ENCODE assay signal across 7 mouse cellular contexts in genomic region chrX:103980036-103980435, GRCm38 (mm10). TPM values are rescaled to one million over a fixed set of nuclear protein-coding genes. Genes with fewer than 3 reads are reported as not detected.
DNase-seq lines count a peak whose midpoint lies in the region; ATAC-seq and TF ChIP-seq lines count a peak whose summit lies in the region.

No protein-coding gene starts in this region.

- peak overlapping the region; percentile 47 for H3K4me2 ChIP-seq in embryonic facial prominence, embryonic 12.5 days (replicated peaks)
- H3K4me2 ChIP-seq in limb, embryonic 13.5 days (replicated peaks), result peak overlapping the region; percentile 61
- peak overlapping the region; percentile 42 for H3K4me2 ChIP-seq in midbrain, postnatal 0 days (ENCODE audit: low read depth, low read length, poor library complexity, severe bottlenecking)

- peak overlapping the region; percentile 90; the same call in 1 of the 2 replicates for H3K27ac ChIP-seq in embryonic facial prominence, embryonic 12.5 days
- H3K27ac ChIP-seq in hindbrain, embryonic 10.5 days, result peak overlapping the region; percentile 94
- peak overlapping the region; percentile 93 for H3K27ac ChIP-seq in limb, embryonic 13.5 days
- peak overlapping the region; percentile 94 for H3K27ac ChIP-seq in midbrain, postnatal 0 days (ENCODE audit: low read depth, low read length)

- peaks cover 12% of the 10 kb centered on the region for H3K36me3 ChIP-seq in G1E (replicated peaks)
- H3K36me3 ChIP-seq in embryonic facial prominence, embryonic 12.5 days, result peaks cover 3% of the 10 kb centered on the region; the same call in 1 of the 2 replicates
- H3K36me3 ChIP-seq in hindbrain, embryonic 10.5 days, result peaks cover 38% of the 10 kb centered on the region
- peaks cover 10% of the 10 kb centered on the region for H3K36me3 ChIP-seq in limb, embryonic 13.5 days
- no peaks in the 10 kb centered on the region for H3K36me3 ChIP-seq in midbrain, postnatal 0 days (ENCODE audit: insufficient read depth, low read length)

- ATAC-seq in G1E (ENCODE audit: extremely low read depth, insufficient number of reproducible peaks, low FRiP score, poor library complexity, severe bottlenecking), result no peak
- ATAC-seq in embryonic facial prominence, embryonic 12.5 days (ENCODE audit: insufficient number of reproducible peaks, insufficient read depth, low FRiP score, low TSS enrichment), result no peak
- ATAC-seq in limb, embryonic 13.5 days (ENCODE audit: low FRiP score, low read depth), result no peak
- ATAC-seq in midbrain, postnatal 0 days (ENCODE audit: low FRiP score), result no peak

- H3K9ac ChIP-seq in embryonic facial prominence, embryonic 12.5 days, result peak overlapping the region; percentile 80
- peak overlapping the region; percentile 85 for H3K9ac ChIP-seq in limb, embryonic 13.5 days
- H3K9ac ChIP-seq in midbrain, postnatal 0 days (replicated peaks; ENCODE audit: low read length, poor library complexity, severe bottlenecking), result peak overlapping the region; percentile 79

- peak; percentile 46 for DNase-seq in CD4-positive helper T cell, adult 2 months (ENCODE audit: low read depth, low spot score)
- peak; percentile 4 for DNase-seq in G1E (ENCODE audit: low spot score)
- DNase-seq in hindbrain, embryonic 10.5 days (ENCODE audit: low spot score), result peak; percentile 20
- peak; percentile 30 for DNase-seq in midbrain, postnatal 0 days (ENCODE audit: low spot score)
- no peak for DNase-seq in right cerebral cortex, postnatal 25 days

- 18% methylated on average over 12 of the region's 12 CpGs for WGBS in embryonic facial prominence, embryonic 12.5 days
- WGBS in hindbrain, embryonic 10.5 days, result 17% methylated on average over 12 of the region's 12 CpGs
- 11% methylated on average over 12 of the region's 12 CpGs for WGBS in limb, embryonic 13.5 days
- WGBS in midbrain, postnatal 0 days, result 27% methylated on average over 12 of the region's 12 CpGs

- H3K4me3 ChIP-seq in G1E (ENCODE audit: low read depth, low read length), result peak overlapping the region; percentile 81
- peak overlapping the region; percentile 68 for H3K4me3 ChIP-seq in embryonic facial prominence, embryonic 12.5 days
- H3K4me3 ChIP-seq in hindbrain, embryonic 10.5 days, result peak overlapping the region; percentile 74
- H3K4me3 ChIP-seq in limb, embryonic 13.5 days, result peak overlapping the region; percentile 72
- peak overlapping the region; percentile 63 for H3K4me3 ChIP-seq in midbrain, postnatal 0 days (ENCODE audit: low read depth, low read length)

- peaks cover 3% of the 10 kb centered on the region; the same call in 1 of the 2 replicates for H3K4me1 ChIP-seq in G1E (ENCODE audit: insufficient read depth, low read depth, low read length)
- H3K4me1 ChIP-seq in embryonic facial prominence, embryonic 12.5 days, result no peaks in the 10 kb centered on the region
- no peaks in the 10 kb centered on the region for H3K4me1 ChIP-seq in hindbrain, embryonic 10.5 days (replicated peaks)
- H3K4me1 ChIP-seq in limb, embryonic 13.5 days, result no peaks in the 10 kb centered on the region
- H3K4me1 ChIP-seq in midbrain, postnatal 0 days (ENCODE audit: insufficient read depth, low read length), result no peaks in the 10 kb centered on the region

- no peaks in the 10 kb centered on the region for H3K9me3 ChIP-seq in G1E (replicated peaks)
- no peaks in the 10 kb centered on the region for H3K9me3 ChIP-seq in embryonic facial prominence, embryonic 12.5 days
- no peaks in the 10 kb centered on the region for H3K9me3 ChIP-seq in hindbrain, embryonic 10.5 days
- H3K9me3 ChIP-seq in limb, embryonic 13.5 days, result no peaks in the 10 kb centered on the region
- no peaks in the 10 kb centered on the region for H3K9me3 ChIP-seq in midbrain, postnatal 0 days (ENCODE audit: low read length)

- no peak for TF ChIP-seq CTCF in G1E (IDR thresholded peaks at IDR 0.05; ENCODE audit: low read depth, low read length)
- no peak for TF ChIP-seq CTCF in midbrain, postnatal 0 days (IDR thresholded peaks at IDR 0.05)

- H3K27me3 ChIP-seq in G1E (ENCODE audit: insufficient read depth, low read length), result no peaks in the 10 kb centered on the region
- no peaks in the 10 kb centered on the region; the same call in 1 of the 2 replicates for H3K27me3 ChIP-seq in embryonic facial prominence, embryonic 12.5 days
- H3K27me3 ChIP-seq in hindbrain, embryonic 10.5 days (ENCODE audit: insufficient read depth, poor library complexity, severe bottlenecking), result peaks cover 51% of the 10 kb centered on the region
- peaks cover 17% of the 10 kb centered on the region for H3K27me3 ChIP-seq in limb, embryonic 13.5 days
- H3K27me3 ChIP-seq in midbrain, postnatal 0 days (ENCODE audit: insufficient read depth, low read length), result no peaks in the 10 kb centered on the region; the same call in 1 of the 2 replicates

RNA-seq across cellular contexts. Expression of gene Rlim, which starts 1.0 kb away (rescaled TPM):
- 117 TPM in 2 replicates for total RNA-seq in G1E (2014; fragmentation: Nextera tagmentation)
- total RNA-seq in G1E (2017), result 106 and 129 TPM in 2 replicates
- 2.9 and 4.1 TPM in 2 replicates for polyA plus RNA-seq in G1E (2012)
- polyA plus RNA-seq in embryonic facial prominence, embryonic 12.5 days (2016; fragmentation: Nextera tagmentation; extraction: Ambion mirVana), result 43.6 and 43.7 TPM in 2 replicates
- 27.5 and 37.0 TPM in 2 replicates for polyA plus RNA-seq in hindbrain, embryonic 10.5 days (2016; fragmentation: Nextera tagmentation; extraction: Ambion mirVana)
- polyA plus RNA-seq in limb, embryonic 13.5 days (2015; fragmentation: Nextera tagmentation; extraction: Ambion mirVana), result 35.8 and 39.6 TPM in 2 replicates
- total RNA-seq in midbrain, postnatal 0 days (2014; rRNA removed), result 37.7 and 47.3 TPM in 2 replicates
- polyA plus RNA-seq in midbrain, postnatal 0 days (2015; fragmentation: Nextera tagmentation; extraction: Ambion mirVana), result 16.4 and 20.1 TPM in 2 replicates
